Comparison of ENCODE assay signal across 7 mouse cellular contexts in genomic region chr3:116860333-116861222, GRCm38 (mm10). TPM values are rescaled to one million over a fixed set of nuclear protein-coding genes. Genes with fewer than 3 reads are reported as not detected.
DNase-seq lines count a peak whose midpoint lies in the region; ATAC-seq lines count a peak whose summit lies in the region.

No protein-coding gene starts in this region.

- H3K9ac ChIP-seq in forebrain, embryonic 14.5 days (ENCODE audit: low read length), result no peak overlapping the region
- peak overlapping the region; percentile 87 for H3K9ac ChIP-seq in liver, embryonic 12.5 days

- peak; percentile 32; the same call in 1 of the 2 replicates for ATAC-seq in forebrain, embryonic 14.5 days
- ATAC-seq in liver, embryonic 12.5 days, result peak; percentile 64
- no peak for ATAC-seq in frontal cortex, adult (ENCODE audit: low TSS enrichment)

- H3K4me2 ChIP-seq in forebrain, embryonic 14.5 days (ENCODE audit: low read length), result peak overlapping the region; percentile 75
- peak overlapping the region; percentile 92 for H3K4me2 ChIP-seq in liver, embryonic 12.5 days

- WGBS in forebrain, embryonic 14.5 days, result 73% methylated on average over 19 of the region's 19 CpGs
- 9% methylated on average over 19 of the region's 19 CpGs for WGBS in liver, embryonic 12.5 days (ENCODE audit: insufficient replicate concordance)

- no peaks in the 10 kb centered on the region for H3K27me3 ChIP-seq in forebrain, embryonic 14.5 days (replicated peaks; ENCODE audit: control insufficient read depth, insufficient read depth, low read length)
- no peaks in the 10 kb centered on the region for H3K27me3 ChIP-seq in liver, embryonic 12.5 days (replicated peaks)

- peak overlapping the region; percentile 53; the same call in 1 of the 2 replicates for H3K4me3 ChIP-seq in forebrain, embryonic 14.5 days (ENCODE audit: low read depth, low read length)
- peak overlapping the region; percentile 80 for H3K4me3 ChIP-seq in liver, embryonic 12.5 days

- H3K36me3 ChIP-seq in forebrain, embryonic 14.5 days (ENCODE audit: control insufficient read depth, insufficient read depth, low read length), result no peaks in the 10 kb centered on the region
- H3K36me3 ChIP-seq in liver, embryonic 12.5 days, result no peaks in the 10 kb centered on the region

- H3K9me3 ChIP-seq in forebrain, embryonic 14.5 days (replicated peaks; ENCODE audit: control insufficient read depth, low read length), result no peaks in the 10 kb centered on the region
- H3K9me3 ChIP-seq in liver, embryonic 12.5 days (replicated peaks), result no peaks in the 10 kb centered on the region

- no peak overlapping the region for H3K27ac ChIP-seq in forebrain, embryonic 14.5 days (ENCODE audit: low read depth, low read length)
- H3K27ac ChIP-seq in liver, embryonic 12.5 days, result peak overlapping the region; percentile 97

- peaks cover 3% of the 10 kb centered on the region for H3K4me1 ChIP-seq in forebrain, embryonic 14.5 days (ENCODE audit: control insufficient read depth, insufficient read depth, low read length)
- H3K4me1 ChIP-seq in liver, embryonic 12.5 days, result peaks cover 75% of the 10 kb centered on the region

- peak; percentile 45 for DNase-seq in 3T3-L1 (ENCODE audit: low read depth, low spot score)
- peak; percentile 4 for DNase-seq in A20 (ENCODE audit: low read depth, low spot score)
- no peak for DNase-seq in forebrain, embryonic 14.5 days (ENCODE audit: low spot score)
- DNase-seq in right cerebral cortex, adult 2 months (ENCODE audit: low spot score in 2 of 2), result no peak
- DNase-seq in spleen, postnatal 10 days (ENCODE audit: low spot score in 2 of 2), result no peak

RNA-seq across cellular contexts. Expression of gene Frrs1, which starts 1.3 kb away (rescaled TPM):
- polyA plus RNA-seq in forebrain, embryonic 14.5 days (2014; fragmentation: Nextera tagmentation; extraction: Ambion mirVana), result 1.9 and 3.1 TPM in 2 replicates
- polyA plus RNA-seq in liver, embryonic 12.5 days (2016; fragmentation: Nextera tagmentation; extraction: Ambion mirVana), result 46.0 and 48.3 TPM in 2 replicates

RNA-seq across cellular contexts. Expression of gene Agl, which starts 52.6 kb away (rescaled TPM):
- polyA plus RNA-seq in forebrain, embryonic 14.5 days (2014; fragmentation: Nextera tagmentation; extraction: Ambion mirVana), result 10.7 and 11.8 TPM in 2 replicates
- polyA plus RNA-seq in liver, embryonic 12.5 days (2016; fragmentation: Nextera tagmentation; extraction: Ambion mirVana), result 7.1 and 7.4 TPM in 2 replicates

Comparison
In these comparisons a context has a peak if more than half of its experiments do, and no peak if none do; other contexts are left out.
1. DNase-seq: peak in 3T3-L1 (single experiment) and A20 (single experiment); none in forebrain, embryonic 14.5 days (single experiment), right cerebral cortex, adult 2 months (0 of 2) and spleen, postnatal 10 days (0 of 2).
2. RNA of gene Frrs1, which starts 1.3 kb away (polyA plus RNA-seq): 46.0 to 48.3 TPM in liver, embryonic 12.5 days; 1.9 to 3.1 TPM in forebrain, embryonic 14.5 days; every median in the first group is over 10 times any median in the second.